Mouse (Mus musculus): ENCODE measurements around the gene Kcng3. TPM values are rescaled to one million over a fixed set of nuclear protein-coding genes. Genes with fewer than 3 reads are reported as not detected.

Gene Kcng3
- total RNA-seq (2022), result under 1 TPM in 1 of 4 experiments, not detected in 3; 0.09 TPM

GRCm38 (mm10) chr17:83631783-83632652, at the start of gene Kcng3:
Gene Kcng3 (minus strand): TSS chr17:83631895.
- no peak for DNase-seq (ENCODE audit: low spot score in 2 of 2)

- no peak for DNase-seq (ENCODE audit: low spot score in 2 of 2)
Measured at GRCm38 (mm10) chr17:83677370-83677769, 45.7 kb upstream of the Kcng3 start.

- no peak for DNase-seq (ENCODE audit: low spot score in 2 of 2)
Measured at GRCm38 (mm10) chr17:83672685-83673084, 41.0 kb upstream of the Kcng3 start.

- no peak for DNase-seq (ENCODE audit: low spot score in 2 of 2)
Measured at GRCm38 (mm10) chr17:83667934-83668690, 36.4 kb upstream of the Kcng3 start.

- DNase-seq (ENCODE audit: low spot score in 2 of 2), result no peak
Measured at GRCm38 (mm10) chr17:83666597-83667287, 35.0 kb upstream of the Kcng3 start.

GRCm38 (mm10) chr17:83664761-83665160, 33.1 kb upstream of the Kcng3 start:
- DNase-seq (ENCODE audit: low spot score in 2 of 2), result no peak

GRCm38 (mm10) chr17:83658943-83659342, 27.2 kb upstream of the Kcng3 start:
- no peak for DNase-seq (ENCODE audit: low spot score in 2 of 2)

- no peak for DNase-seq (ENCODE audit: low spot score in 2 of 2)
Measured at GRCm38 (mm10) chr17:83657375-83657774, 25.7 kb upstream of the Kcng3 start.

GRCm38 (mm10) chr17:83655732-83656131, 24.0 kb upstream of the Kcng3 start:
- DNase-seq (ENCODE audit: low spot score in 2 of 2), result no peak

GRCm38 (mm10) chr17:83654651-83655136, 23.0 kb upstream of the Kcng3 start:
- no peak for DNase-seq (ENCODE audit: low spot score in 2 of 2)

GRCm38 (mm10) chr17:83653635-83654034, 21.9 kb upstream of the Kcng3 start:
- DNase-seq (ENCODE audit: low spot score in 2 of 2), result no peak

GRCm38 (mm10) chr17:83650932-83651682, 19.4 kb upstream of the Kcng3 start:
- DNase-seq (ENCODE audit: low spot score in 2 of 2), result no peak

- DNase-seq (ENCODE audit: low spot score in 2 of 2), result no peak
Measured at GRCm38 (mm10) chr17:83649986-83650385, 18.3 kb upstream of the Kcng3 start.

- no peak for DNase-seq (ENCODE audit: low spot score in 2 of 2)
Measured at GRCm38 (mm10) chr17:83647413-83647812, 15.7 kb upstream of the Kcng3 start.

GRCm38 (mm10) chr17:83646425-83647163, 14.9 kb upstream of the Kcng3 start:
- DNase-seq (ENCODE audit: low spot score in 2 of 2), result no peak

GRCm38 (mm10) chr17:83645226-83645808, 13.6 kb upstream of the Kcng3 start:
- no peak for DNase-seq (ENCODE audit: low spot score in 2 of 2)

GRCm38 (mm10) chr17:83637393-83637792, 5.7 kb upstream of the Kcng3 start:
- no peak for DNase-seq (ENCODE audit: low spot score in 2 of 2)

GRCm38 (mm10) chr17:83636443-83636842, 4.7 kb upstream of the Kcng3 start:
- DNase-seq (ENCODE audit: low spot score in 2 of 2), result no peak

GRCm38 (mm10) chr17:83632653-83633570, 1.2 kb upstream of the Kcng3 start:
- peak in 1 of 2 experiments; percentile 6 for DNase-seq (ENCODE audit: low spot score in 2 of 2)
